Mouse (Mus musculus): ENCODE measurements around the gene Gigyf2.

DNA sequence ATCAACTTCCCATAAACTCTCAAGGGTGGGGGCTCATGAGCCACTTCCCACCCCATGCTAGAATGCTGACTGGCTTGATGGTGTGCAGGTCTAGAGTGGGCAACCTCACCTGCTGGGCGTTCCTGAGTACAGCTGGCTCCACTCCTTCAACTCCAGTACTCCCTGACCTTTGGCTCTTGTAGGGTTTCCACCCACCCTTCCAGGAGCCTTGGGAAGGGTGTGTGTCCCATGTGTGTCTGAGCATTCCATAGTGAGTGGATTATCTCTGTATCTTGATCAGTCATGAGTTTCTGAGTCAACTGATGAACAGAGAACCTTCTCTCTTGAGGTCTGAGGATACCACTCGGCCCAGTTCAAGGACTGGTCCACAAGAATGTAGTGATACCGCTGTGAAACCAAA, 17.8 kb upstream of the Gigyf2 start:
- TF ChIP-seq POLR2A (IDR thresholded peaks at IDR 0.05; ENCODE audit: low read depth, low read length) (no peak), CTCF (IDR thresholded peaks at IDR 0.05; ENCODE audit: borderline replicate concordance, insufficient read depth, low read length) (no peak)
